Mouse (Mus musculus): Measurements from ENCODE around the gene Pramel5.
"Not testable (repeated sequence)": the region's sequence is repeated elsewhere in the genome, so short reads cannot be mapped to it uniquely, and the experiment has no call there.

The Pramel5 gene

DNA sequence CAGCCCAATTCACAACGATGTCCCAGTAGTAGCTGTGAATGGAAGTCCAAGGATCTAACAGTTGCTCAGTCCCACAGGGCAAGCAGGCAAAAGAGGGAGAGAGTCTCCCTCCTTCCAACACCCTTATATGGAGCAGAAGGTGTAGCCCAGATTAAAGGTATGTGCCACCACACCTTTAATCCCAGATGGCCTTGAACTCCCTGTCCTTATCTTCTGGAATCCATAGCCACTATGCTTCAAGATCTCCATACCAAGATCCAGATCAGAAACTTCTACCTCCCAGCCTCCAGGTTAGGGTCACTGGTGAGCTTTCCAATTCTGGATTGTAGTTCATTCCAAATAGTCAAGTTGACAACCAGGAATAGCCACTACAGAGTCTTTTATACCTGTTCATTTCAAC is at the start of gene Pramel5:
TSS of gene Pramel5 (minus strand) at position 101 of the 400 bp plus-strand sequence.
- not testable (repeated sequence) for DNase-seq (ENCODE audit: low spot score)

DNA sequence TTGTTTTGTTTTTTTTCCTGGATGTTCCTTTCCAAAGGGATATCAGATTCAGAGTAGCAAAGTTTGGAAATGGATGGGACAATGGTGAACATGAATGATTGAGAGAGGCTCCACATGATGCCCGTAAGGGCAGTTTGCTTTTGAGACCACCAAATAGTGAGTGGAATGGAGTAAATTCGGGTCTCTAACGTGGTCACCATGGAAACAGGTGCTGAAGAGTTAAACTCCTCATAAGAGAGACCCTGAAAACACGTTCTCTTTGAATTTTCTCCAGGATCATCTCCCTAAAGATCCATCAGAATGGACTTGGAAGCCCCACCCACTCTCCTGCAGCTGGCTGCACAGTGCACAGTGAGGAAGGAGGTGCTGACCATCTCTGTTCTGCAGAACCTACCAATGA is 49.7 kb upstream of the Pramel5 start, which contains the start of gene Gm13128:
TSS of gene Gm13128 (plus strand) at position 301 of the 400 bp plus-strand sequence.
- DNase-seq (ENCODE audit: low spot score): not testable (repeated sequence)

DNA sequence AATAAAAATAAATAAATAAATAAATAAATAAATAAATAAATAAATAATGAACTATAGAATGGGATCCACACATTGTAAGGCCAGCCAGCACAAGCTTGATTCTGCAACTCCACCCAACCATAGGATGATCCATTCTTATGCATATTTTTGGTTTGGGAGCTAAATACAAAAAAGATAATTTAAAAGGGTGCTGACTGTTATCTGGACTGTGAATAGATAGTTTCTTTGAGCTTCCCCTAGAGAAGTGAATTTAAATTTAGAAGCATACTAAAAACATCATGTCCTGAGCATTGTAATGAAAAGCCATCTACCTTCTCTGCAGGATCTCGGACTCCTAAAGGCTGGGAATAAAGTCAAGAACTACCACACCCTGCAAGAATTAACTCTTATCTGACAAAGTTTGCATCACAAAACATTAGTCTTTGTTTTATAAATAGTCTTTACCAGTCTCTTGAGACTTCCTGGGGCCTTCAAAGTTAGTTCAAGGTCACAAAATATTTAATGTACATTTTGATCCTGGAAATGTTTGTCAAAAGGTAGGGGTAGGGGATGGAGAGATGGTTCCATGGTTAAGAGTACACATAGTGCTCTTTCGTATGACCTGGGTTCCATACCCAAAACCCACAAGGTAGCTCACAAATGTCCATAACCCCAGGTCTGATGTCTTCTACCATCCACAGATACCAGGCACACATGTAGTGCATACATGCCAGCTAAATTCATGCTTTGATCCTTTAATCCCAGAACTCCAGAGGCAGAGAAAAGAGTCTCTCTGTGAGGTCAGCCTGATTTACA is 32.6 kb upstream of the Pramel5 start:
- not testable (repeated sequence) for DNase-seq (ENCODE audit: low spot score)

DNA sequence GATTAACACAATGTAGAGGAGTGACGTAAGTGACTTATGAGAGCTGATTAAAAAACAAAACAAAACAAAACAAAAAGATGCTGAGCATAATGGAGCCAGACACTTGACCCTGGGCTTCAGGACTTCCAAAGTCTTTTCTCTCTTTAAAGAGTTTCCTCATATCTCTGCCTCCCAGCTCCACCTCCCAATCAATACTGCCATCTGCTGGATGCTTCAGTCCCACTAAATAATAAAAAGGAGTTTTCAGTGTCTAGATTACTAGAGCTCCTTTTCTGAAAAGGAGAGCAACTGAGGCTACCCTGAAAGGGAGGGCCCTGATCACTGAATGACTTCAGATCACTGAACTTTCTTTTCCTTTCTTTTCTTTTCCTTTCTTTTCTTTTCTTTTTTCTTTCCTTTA is 19.1 kb upstream of the Pramel5 start:
- DNase-seq (ENCODE audit: low spot score): not testable (repeated sequence)

DNA sequence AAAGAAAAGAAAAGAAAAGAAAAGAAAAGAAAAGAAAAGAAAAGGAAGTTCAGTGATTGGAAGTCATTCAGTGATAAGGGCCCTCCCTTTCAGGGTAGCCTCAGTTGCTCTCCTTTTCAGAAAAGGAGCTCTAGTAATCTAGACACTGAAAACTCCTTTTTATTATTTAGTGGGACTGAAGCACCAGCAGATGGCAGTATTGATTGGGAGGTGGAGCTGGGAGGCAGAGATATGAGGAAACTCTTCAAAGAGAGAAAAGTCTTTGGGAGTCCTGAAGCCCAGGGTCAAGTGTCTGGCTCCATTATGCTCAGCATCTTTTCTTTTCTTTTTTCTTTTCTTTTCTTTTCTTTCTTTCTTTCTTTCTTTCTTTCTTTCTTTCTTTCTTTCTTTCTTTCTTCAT is 25.5 kb downstream of the Pramel5 start:
- DNase-seq (ENCODE audit: low spot score): not testable (repeated sequence)
